In the genomic region with DNA sequence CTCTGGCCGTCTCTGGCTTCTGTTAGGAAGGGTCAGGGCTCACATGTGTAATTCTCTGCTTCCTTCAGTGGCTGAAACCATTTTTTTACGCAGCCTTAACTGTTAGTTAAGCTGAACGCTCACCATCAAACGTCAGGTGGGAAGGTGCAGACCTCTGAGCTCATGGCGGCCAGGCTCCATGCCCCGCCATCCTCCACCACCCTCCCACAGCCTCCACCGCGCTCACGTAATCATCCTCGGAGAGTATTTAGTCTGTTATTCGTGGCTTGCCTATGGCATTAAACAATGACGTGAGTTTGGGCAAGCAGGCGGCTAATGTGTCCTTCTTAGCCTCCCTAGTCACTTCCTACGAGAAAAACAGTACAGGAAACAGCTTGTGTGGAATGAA, we compare ENCODE assay signal across 10 mouse cellular contexts.
A peak's percentile ranks its signal among the peaks of the same experiment; 100 is the strongest.
DNase-seq lines count a peak whose midpoint lies in the region; ATAC-seq and TF ChIP-seq lines count a peak whose summit lies in the region.
"Had no signal": no experiment of that assay in that cellular context is flagged by ENCODE, and none has a peak within 500 bp of the region (broad histone marks: within the 10 kb centered on the region; RNA-seq: fewer than 3 reads in every experiment).

No protein-coding gene starts in this region.

- H3K4me3 ChIP-seq in hindbrain, embryonic 10.5 days: peak overlapping the region; percentile 34
- H3K4me3 ChIP-seq in hindbrain, embryonic 11.5 days (ENCODE audit: low read depth, low read length): no peak overlapping the region
- H3K4me3 ChIP-seq in E14TG2a.4 (replicated peaks; ENCODE audit: low read length): peak overlapping the region; percentile 41
- H3K4me3 ChIP-seq in embryonic facial prominence, embryonic 15.5 days (replicated peaks): peak overlapping the region; percentile 5; the same call in 1 of the 2 replicates
- H3K4me3 ChIP-seq in limb, embryonic 13.5 days: peak overlapping the region; percentile 15; the same call in 1 of the 2 replicates

- H3K4me2 ChIP-seq in hindbrain, embryonic 11.5 days (replicated peaks; ENCODE audit: low read depth, low read length): no peak overlapping the region
- H3K4me2 ChIP-seq in embryonic facial prominence, embryonic 15.5 days (replicated peaks): peak overlapping the region; percentile 44
- H3K4me2 ChIP-seq in limb, embryonic 13.5 days (replicated peaks): peak overlapping the region; percentile 54

- H3K36me3 ChIP-seq in hindbrain, embryonic 10.5 days: 0 out of 2 replicates have a peak, but pooled peaks cover 2% of the 10 kb centered on the region
- H3K36me3 ChIP-seq in hindbrain, embryonic 11.5 days (ENCODE audit: control insufficient read depth, insufficient read depth, low read length): no peaks in the 10 kb centered on the region
- H3K36me3 ChIP-seq in E14TG2a.4 (ENCODE audit: insufficient read depth, low read length): no peaks in the 10 kb centered on the region
- peaks cover under 1% of the 10 kb centered on the region; the same call in 1 of the 2 replicates for H3K36me3 ChIP-seq in embryonic facial prominence, embryonic 15.5 days
- H3K36me3 ChIP-seq in limb, embryonic 13.5 days: peaks cover 3% of the 10 kb centered on the region

- H3K27ac ChIP-seq in hindbrain, embryonic 10.5 days: peak overlapping the region; percentile 62
- no peak overlapping the region for H3K27ac ChIP-seq in hindbrain, embryonic 11.5 days (ENCODE audit: low read depth, low read length)
- 0 out of 2 replicates have a peak overlapping the region, but pooled peaks have one; percentile 35 for H3K27ac ChIP-seq in embryonic facial prominence, embryonic 15.5 days (replicated peaks)
- peak overlapping the region; percentile 44; the same call in 1 of the 2 replicates for H3K27ac ChIP-seq in limb, embryonic 13.5 days
- H3K27ac ChIP-seq: macrophage had no signal

- H3K4me1 ChIP-seq in hindbrain, embryonic 10.5 days (replicated peaks): peaks cover 36% of the 10 kb centered on the region
- no peaks in the 10 kb centered on the region for H3K4me1 ChIP-seq in hindbrain, embryonic 11.5 days (replicated peaks; ENCODE audit: control insufficient read depth, insufficient read depth, low read length)
- H3K4me1 ChIP-seq in E14TG2a.4 (replicated peaks; ENCODE audit: low read depth, low read length): peaks cover 83% of the 10 kb centered on the region
- H3K4me1 ChIP-seq in embryonic facial prominence, embryonic 15.5 days: peaks cover 56% of the 10 kb centered on the region
- peaks cover 62% of the 10 kb centered on the region for H3K4me1 ChIP-seq in limb, embryonic 13.5 days

- DNase-seq in hindbrain, embryonic 10.5 days (ENCODE audit: low spot score): no peak
- DNase-seq in hindbrain, embryonic 11.5 days (ENCODE audit: low spot score): no peak
- DNase-seq in retina, embryonic 14.5 days (ENCODE audit: low spot score): no peak
- no peak for DNase-seq in ovary, postnatal 36 days (ENCODE audit: low spot score)
- DNase-seq in urinary bladder, adult 2 months (ENCODE audit: low spot score): no peak
- DNase-seq: gastrocnemius, postnatal 36 days had no signal

- 72% methylated on average over 14 of the region's 14 CpGs for WGBS in hindbrain, embryonic 10.5 days
- 69% methylated on average over 14 of the region's 14 CpGs for WGBS in hindbrain, embryonic 11.5 days
- 30% methylated on average over 14 of the region's 14 CpGs for WGBS in embryonic facial prominence, embryonic 15.5 days
- 45% methylated on average over 14 of the region's 14 CpGs for WGBS in limb, embryonic 13.5 days

- TF ChIP-seq CTCF in E14TG2a.4 (conservative IDR thresholded peaks at IDR 0.05; ENCODE audit: low read length): no peak

- no peak for ATAC-seq in hindbrain, embryonic 11.5 days (ENCODE audit: low FRiP score)
- ATAC-seq in embryonic facial prominence, embryonic 15.5 days (ENCODE audit: insufficient number of reproducible peaks, low FRiP score, low TSS enrichment, low read depth): no peak
- ATAC-seq in limb, embryonic 13.5 days (ENCODE audit: low FRiP score, low read depth): no peak

- H3K9ac ChIP-seq in hindbrain, embryonic 11.5 days (ENCODE audit: low read depth, low read length): no peak overlapping the region
- no peak overlapping the region for H3K9ac ChIP-seq in embryonic facial prominence, embryonic 15.5 days
- no peak overlapping the region for H3K9ac ChIP-seq in limb, embryonic 13.5 days

- H3K27me3 ChIP-seq in hindbrain, embryonic 10.5 days (ENCODE audit: insufficient read depth, poor library complexity, severe bottlenecking): peaks cover 23% of the 10 kb centered on the region
- no peaks in the 10 kb centered on the region; the same call in 1 of the 2 replicates for H3K27me3 ChIP-seq in hindbrain, embryonic 11.5 days (ENCODE audit: control insufficient read depth, insufficient read depth, low read length)
- H3K27me3 ChIP-seq in E14TG2a.4 (ENCODE audit: insufficient read depth, low read length): peaks cover 38% of the 10 kb centered on the region
- no peaks in the 10 kb centered on the region; the same call in 1 of the 2 replicates for H3K27me3 ChIP-seq in embryonic facial prominence, embryonic 15.5 days
- peaks cover 10% of the 10 kb centered on the region for H3K27me3 ChIP-seq in limb, embryonic 13.5 days

- peaks cover 7% of the 10 kb centered on the region for H3K9me3 ChIP-seq in hindbrain, embryonic 10.5 days
- no peaks in the 10 kb centered on the region for H3K9me3 ChIP-seq in hindbrain, embryonic 11.5 days (ENCODE audit: control insufficient read depth, low read length)
- peaks cover 14% of the 10 kb centered on the region for H3K9me3 ChIP-seq in E14TG2a.4 (ENCODE audit: low read length)
- no peaks in the 10 kb centered on the region for H3K9me3 ChIP-seq in embryonic facial prominence, embryonic 15.5 days (replicated peaks)
- peaks cover 7% of the 10 kb centered on the region for H3K9me3 ChIP-seq in limb, embryonic 13.5 days
